Mouse (Mus musculus): ENCODE results near the gene Fgfr2.

The Fgfr2 gene

DNA sequence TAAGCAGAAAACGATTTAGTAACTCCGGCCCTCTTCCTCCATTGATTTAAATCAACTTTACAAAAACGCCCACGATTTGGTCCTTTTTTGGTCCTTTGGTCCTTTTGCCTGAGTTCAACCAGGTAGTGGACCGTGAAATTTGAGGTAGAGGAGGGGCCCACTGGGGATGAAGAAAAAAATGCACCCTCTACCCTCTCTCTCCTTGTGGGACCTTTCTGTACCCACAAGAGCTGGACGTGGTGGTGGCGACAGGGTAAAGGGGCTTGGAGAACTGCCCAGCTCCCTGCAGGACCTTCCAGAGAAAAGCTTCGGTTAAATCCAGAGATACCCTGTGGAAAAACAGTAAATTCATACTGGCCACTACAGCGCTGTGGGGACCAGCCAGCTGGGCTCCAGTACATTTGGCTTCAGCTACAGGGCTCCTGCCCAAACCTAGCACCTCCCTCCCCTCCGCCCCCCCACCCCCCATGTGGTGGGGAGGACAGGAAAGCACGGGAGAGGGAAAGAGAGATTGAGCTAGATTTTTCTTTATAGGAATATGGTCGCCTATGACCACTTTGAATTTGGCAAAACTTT is 2185.8 kb downstream of the Fgfr2 start:
- no peak for DNase-seq (ENCODE audit: low read depth)

GRCm38 (mm10) chr7:130936472-130936951 is 2186.6 kb downstream of the Fgfr2 start:
- DNase-seq (ENCODE audit: low read depth), result no peak

GRCm38 (mm10) chr7:130935793-130936471 is 2187.2 kb downstream of the Fgfr2 start, which contains the start of gene Htra1:
Gene Htra1 (plus strand): TSS chr7:130936111.
- no peak for DNase-seq (ENCODE audit: low read depth)

GRCm38 (mm10) chr7:130935421-130935792 is 2187.7 kb downstream of the Fgfr2 start:
- DNase-seq (ENCODE audit: low read depth), result no peak

- no peak for DNase-seq (ENCODE audit: low read depth)
Measured at GRCm38 (mm10) chr7:130934654-130935053, 2188.5 kb downstream of the Fgfr2 start.

DNA sequence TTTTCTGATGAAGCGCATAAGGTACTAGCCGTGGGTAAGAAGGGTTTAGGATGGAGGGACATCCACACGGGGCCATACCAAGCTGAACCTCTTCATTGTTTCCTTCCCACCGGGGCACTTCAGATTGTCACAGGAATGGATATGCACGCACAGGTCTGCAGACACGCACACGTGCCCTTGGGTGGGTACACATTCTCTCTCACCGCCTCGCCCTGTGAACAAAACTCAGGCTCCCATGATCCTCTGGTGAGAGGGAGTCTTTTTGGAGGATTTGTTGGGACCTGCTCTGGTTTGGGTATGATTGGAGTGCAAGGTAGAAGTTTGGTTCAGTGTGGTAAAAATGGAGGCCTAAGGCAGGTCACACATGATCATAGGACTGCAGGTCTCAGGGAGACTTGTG is 2190.2 kb downstream of the Fgfr2 start:
- DNase-seq (ENCODE audit: low read depth), result no peak

GRCm38 (mm10) chr7:130930401-130930800 is 2192.7 kb downstream of the Fgfr2 start:
- no peak for DNase-seq (ENCODE audit: low read depth)

DNA sequence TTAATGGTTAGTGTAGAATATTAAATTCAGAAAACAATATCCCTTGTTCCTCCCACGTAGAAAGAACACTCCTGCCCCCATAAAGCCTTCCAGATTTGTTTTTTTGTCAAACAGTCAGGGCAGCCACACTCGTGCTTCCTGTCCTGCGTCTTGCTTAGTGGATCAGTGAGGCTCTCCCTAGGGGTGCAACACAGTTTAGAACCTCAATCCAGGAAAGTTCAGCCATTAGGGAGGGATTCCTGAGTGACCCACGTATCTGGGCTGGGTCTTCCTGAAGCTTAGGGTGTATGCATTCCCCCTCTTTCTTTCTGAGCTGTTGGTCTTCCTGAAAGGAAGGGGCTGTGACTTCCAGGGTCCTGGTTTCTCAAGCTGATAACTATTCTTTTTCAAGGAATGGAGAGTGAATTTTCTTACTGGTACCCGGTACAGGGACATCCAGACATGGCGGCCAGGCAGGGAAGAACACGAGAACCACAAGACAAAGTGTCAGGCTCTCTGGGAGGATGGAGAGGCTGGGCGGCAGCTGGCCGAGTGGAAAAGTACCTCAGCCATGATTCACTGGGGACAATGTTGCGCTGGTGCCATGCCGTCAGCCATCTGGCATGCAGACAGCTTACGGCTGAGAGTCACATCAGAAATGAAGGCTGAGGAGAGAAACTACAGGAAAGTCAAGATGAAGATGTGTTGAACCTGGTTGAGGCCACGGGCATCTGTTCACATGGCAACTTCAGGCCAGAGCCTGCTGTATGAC is 2200.0 kb downstream of the Fgfr2 start:
- DNase-seq (ENCODE audit: low read depth), result no peak

- no peak for DNase-seq (ENCODE audit: low read depth)
Measured at GRCm38 (mm10) chr7:130918260-130918659, 2204.9 kb downstream of the Fgfr2 start.

DNA sequence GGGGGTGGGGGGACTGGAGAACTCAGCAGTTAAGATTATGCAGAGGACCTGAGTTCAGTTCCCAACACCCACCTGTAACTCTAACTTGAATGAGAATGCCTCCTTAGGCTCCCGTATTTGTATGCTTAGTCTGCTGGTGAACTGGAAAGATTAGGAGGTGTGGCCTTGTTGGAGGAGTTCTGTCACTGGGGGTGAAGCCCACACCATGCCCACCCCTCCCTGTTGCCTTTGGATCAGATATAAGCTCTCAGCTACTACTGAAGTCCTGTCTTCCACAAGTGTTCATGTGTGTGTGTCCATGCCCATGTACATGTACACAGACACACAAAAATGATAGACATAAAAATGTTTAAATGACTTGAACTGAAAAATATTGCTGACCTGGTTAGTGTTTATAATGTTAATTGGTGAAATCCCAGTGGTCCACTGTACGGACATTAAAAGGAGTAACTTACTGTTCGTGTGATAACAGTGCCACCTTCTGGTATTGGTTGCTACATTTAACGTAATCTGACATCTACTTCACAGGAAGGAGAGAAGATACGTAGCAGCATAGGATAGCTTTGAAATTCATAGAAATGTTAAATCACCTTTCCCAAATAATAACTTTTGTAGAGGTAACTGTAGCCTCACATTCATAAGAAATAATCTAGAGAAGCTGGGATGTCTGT is 2208.3 kb downstream of the Fgfr2 start:
- DNase-seq (ENCODE audit: low read depth), result peak; percentile 61

- no peak for DNase-seq (ENCODE audit: low read depth)
Measured at GRCm38 (mm10) chr7:130910841-130911240, 2212.3 kb downstream of the Fgfr2 start.

GRCm38 (mm10) chr7:130904571-130905365 is 2218.4 kb downstream of the Fgfr2 start:
- DNase-seq (ENCODE audit: low read depth), result no peak

- no peak for DNase-seq (ENCODE audit: low read depth)
Measured at GRCm38 (mm10) chr7:130903505-130904074, 2219.6 kb downstream of the Fgfr2 start.

DNA sequence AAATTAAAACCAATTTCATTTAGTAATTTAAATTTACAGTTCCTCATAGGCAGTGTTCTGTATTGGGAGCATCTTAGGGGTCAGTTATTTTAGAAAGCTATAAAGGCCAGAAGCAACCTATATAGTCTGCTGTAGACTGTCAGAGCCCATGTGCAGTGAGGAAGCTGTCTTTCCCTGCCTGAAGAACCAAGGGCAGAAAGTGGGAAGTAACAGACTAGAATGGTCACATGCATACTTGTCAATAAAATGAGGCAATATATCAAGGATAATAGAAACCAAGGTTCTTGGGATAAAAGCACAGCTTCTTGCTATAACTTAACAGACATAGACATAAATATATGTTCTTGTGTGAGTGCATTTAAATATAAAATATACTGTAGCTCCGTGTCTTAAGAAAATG is 2220.2 kb downstream of the Fgfr2 start:
- DNase-seq (ENCODE audit: low read depth), result no peak

- DNase-seq (ENCODE audit: low read depth), result no peak
Measured at GRCm38 (mm10) chr7:130900233-130900848, 2222.8 kb downstream of the Fgfr2 start.

- no peak for DNase-seq (ENCODE audit: low read depth)
Measured at GRCm38 (mm10) chr7:130898373-130898772, 2224.8 kb downstream of the Fgfr2 start.

DNA sequence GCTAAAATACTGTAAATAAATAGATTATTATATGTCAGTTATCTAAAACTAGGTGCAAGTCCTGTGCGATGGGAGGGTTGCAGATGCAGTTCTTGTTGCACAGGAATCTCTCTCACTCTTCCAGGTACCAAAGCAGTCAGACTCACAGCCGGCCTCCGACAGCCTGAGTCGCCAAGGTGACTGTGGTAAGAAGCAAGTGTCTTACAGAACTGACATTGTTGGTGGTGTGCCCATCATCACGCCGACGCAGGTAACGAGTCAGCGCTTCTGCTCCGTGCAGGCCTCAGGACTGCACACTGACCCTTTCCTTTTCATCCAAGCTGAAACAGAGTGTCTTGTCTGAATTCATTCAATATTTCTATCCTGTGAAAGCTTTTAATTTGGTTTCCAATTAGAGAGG is 2225.9 kb downstream of the Fgfr2 start:
- DNase-seq (ENCODE audit: low read depth), result no peak

- DNase-seq (ENCODE audit: low read depth), result no peak
Measured at GRCm38 (mm10) chr7:130896064-130896463, 2227.1 kb downstream of the Fgfr2 start.

DNA sequence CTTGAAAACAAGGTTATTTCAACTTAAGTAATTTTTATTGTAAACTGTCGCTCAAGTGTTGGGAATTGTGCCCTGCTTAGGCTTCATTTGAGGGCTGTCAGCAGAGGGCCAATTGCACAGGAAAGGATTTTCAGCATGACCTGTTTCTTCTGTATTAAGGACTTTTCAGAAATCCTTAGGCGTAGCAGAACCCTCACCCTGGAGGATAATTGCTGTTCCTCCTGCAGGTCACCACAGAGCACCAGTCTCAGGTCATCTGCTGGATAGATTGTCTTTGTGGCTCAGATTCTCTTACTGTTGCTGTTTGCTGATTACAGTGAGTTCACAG is 2227.6 kb downstream of the Fgfr2 start:
- no peak for DNase-seq (ENCODE audit: low read depth)

GRCm38 (mm10) chr7:130894931-130895617 is 2228.1 kb downstream of the Fgfr2 start:
- no peak for DNase-seq (ENCODE audit: low read depth)

All from 416B (cell line).